Mouse (Mus musculus): ENCODE measurements around the gene Megf8. TPM values are rescaled to one million over a fixed set of nuclear protein-coding genes. Genes with fewer than 3 reads are reported as not detected.
"Not testable (repeated sequence)": the region's sequence is repeated elsewhere in the genome, so short reads cannot be mapped to it uniquely, and the experiment has no call there.

Gene Megf8
- total and polyA plus RNA-seq, 3 experiments = 21.5 to 31.7 (median 28.9) TPM

DNA sequence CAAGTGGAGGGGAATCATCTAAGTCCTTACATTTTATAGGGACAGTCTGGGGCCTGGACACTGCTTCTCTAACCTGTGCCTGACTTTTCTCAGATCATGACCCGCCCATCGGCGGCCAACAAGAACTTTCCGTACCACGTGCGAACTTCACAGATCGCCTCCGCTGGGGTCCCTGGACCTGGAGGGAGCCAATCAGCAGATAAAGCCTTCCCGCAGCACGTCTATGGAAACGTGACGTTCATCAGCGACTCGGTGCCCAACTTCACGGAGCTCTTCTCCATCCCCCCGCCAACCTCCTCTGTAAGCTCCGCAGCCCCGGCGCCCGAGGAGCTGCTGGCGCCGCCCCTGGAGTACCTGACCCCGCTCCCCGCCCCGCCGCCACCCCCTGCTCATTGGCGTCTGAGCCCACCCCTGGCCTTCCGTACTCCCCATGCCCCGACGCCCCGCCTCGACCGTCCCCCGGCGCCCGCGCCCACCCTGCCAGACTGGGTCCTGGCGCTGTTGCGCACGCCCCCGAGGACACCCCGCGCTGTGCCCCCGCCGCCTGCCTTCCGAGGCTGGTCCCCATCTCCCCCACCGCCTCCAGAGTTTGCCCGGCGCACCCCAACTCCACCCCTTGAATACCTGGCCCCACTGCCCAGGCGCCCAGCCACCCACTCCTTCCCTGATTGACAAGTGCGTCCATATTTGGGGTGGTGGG, 2.2 kb upstream of the Megf8 start:
- Histone ChIP-seq H3K4me3 (no peak overlapping the region), H3K4me1 (ENCODE audit: control insufficient read depth, insufficient read depth, low read length) (peaks cover 3% of the 10 kb centered on the region; the same call in 1 of the 2 replicates), H3K27me3 (ENCODE audit: control insufficient read depth, insufficient read depth, low read length) (peaks cover 9% of the 10 kb centered on the region), H3K27ac (no peak overlapping the region), H3K36me3 (ENCODE audit: control insufficient read depth, insufficient read depth, low read length) (no peaks in the 10 kb centered on the region), H3K9ac (ENCODE audit: low read depth, low read length) (peak overlapping the region; percentile 22; the same call in 1 of the 2 replicates), H3K79me2 (replicated peaks; ENCODE audit: control insufficient read depth, insufficient read depth, low read length) (no peaks in the 10 kb centered on the region)
- WGBS = 3% methylated on average over 47 of the region's 51 CpGs
- intact Hi-C loops (cut with DNase I) = loop anchor here (5.0 kb wide), 1 partner anchor 83 kb away; the partner anchor contains the start of gene Lipe
- no peak for DNase-seq
- TF ChIP-seq EP300 (IDR thresholded peaks at IDR 0.05; ENCODE audit: insufficient read depth, low read depth, low read length) (no peak), CTCF (IDR thresholded peaks at IDR 0.05) (no peak), POLR2A (IDR thresholded peaks at IDR 0.05; ENCODE audit: insufficient read depth, low read depth, low read length) (no peak)

DNA sequence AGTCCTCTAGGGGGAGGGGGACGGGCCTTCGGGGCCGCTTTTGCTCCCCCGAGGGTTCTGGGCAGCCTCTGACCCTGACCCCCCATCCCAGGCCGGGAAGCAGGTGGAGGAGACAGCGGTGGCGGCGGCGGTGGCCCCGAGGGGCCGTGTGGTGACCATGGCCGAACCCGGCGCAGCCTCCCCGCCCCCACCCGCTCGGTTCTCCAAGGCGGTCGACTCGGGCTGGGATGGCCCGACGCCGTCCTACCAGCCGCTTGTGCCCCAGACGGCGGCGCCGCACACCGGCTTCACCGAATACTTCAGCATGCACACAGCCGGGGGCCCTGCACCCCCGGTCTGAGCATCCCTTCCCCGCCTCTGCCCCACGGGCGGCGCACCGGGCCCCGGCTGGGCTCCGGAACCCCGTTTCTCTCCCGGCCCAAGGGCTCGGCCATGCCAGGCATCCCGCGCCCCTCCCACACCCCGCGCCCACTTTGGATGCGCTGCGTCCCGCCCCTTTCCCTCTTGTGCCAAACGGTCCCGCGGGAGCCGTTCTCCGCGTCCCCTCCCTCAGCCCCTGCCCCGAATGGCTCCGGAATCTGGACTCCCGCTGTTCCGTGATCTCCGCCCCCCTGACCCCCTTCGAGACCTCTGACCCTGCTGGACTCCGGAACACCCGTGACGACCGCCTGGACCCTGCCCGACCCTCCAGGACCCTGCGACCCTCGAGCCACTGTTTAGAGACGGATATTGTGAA, 1.5 kb upstream of the Megf8 start:
- no peaks in the 10 kb centered on the region for H3K79me2 ChIP-seq (replicated peaks; ENCODE audit: control insufficient read depth, insufficient read depth, low read length)
- H3K27me3 ChIP-seq (ENCODE audit: control insufficient read depth, insufficient read depth, low read length) = peaks cover 9% of the 10 kb centered on the region
- H3K4me1 ChIP-seq (ENCODE audit: control insufficient read depth, insufficient read depth, low read length) = peaks cover 3% of the 10 kb centered on the region; the same call in 1 of the 2 replicates
- H3K9ac ChIP-seq (ENCODE audit: low read depth, low read length) = peak overlapping the region; percentile 22
- TF ChIP-seq CTCF (IDR thresholded peaks at IDR 0.05) = no peak
- no peak for TF ChIP-seq EP300 (IDR thresholded peaks at IDR 0.05; ENCODE audit: insufficient read depth, low read depth, low read length)
- TF ChIP-seq POLR2A (IDR thresholded peaks at IDR 0.05; ENCODE audit: insufficient read depth, low read depth, low read length) = no peak
- no peaks in the 10 kb centered on the region for H3K36me3 ChIP-seq (ENCODE audit: control insufficient read depth, insufficient read depth, low read length)
- DNase-seq = peak; percentile 22 to 47
- 1% methylated on average over 66 of the region's 69 CpGs for WGBS
- no peak overlapping the region for H3K27ac ChIP-seq
- peak overlapping the region; percentile 81 for H3K4me3 ChIP-seq
- intact Hi-C loops (cut with DNase I) = loop anchor here (1.0 to 5.0 kb wide), 4 partner anchors 17 to 82 kb away; partner anchors contain the start of gene Lipe

DNA sequence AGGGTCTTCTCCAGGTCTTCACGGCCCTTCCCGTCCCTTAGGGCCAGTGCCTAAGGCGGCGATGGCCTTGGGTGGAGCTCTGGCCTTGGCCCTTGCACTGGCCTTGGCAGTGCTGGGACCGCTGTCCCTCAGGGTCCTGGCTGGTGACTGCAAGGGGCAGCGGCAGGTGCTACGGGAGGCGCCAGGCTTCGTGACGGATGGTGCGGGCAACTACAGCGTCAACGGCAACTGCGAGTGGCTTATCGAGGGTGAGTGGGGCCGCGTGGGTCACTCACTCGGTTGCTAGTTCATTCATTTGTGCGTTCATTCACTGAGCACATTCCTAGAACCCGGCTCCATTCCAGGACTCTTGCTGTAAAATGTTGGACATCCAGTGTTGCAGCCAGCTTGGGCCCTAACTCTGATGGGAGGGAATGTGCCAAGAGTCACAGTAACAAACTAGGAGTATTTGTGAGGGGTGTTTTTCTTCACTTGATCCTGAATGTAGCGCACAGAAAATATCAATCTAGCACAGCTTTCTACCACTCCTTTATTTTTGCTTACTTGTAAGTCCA, 559 bp downstream of the Megf8 start:
- H3K79me2 ChIP-seq (replicated peaks; ENCODE audit: control insufficient read depth, insufficient read depth, low read length) = no peaks in the 10 kb centered on the region
- peak overlapping the region; percentile 80 for H3K27ac ChIP-seq
- DNase-seq = peak; percentile 19 to 45
- H3K4me3 ChIP-seq = peak overlapping the region; percentile 81
- H3K9ac ChIP-seq (ENCODE audit: low read depth, low read length) = peak overlapping the region; percentile 77
- no peaks in the 10 kb centered on the region for H3K36me3 ChIP-seq (ENCODE audit: control insufficient read depth, insufficient read depth, low read length)
- WGBS = 29% methylated on average over 21 of the region's 21 CpGs
- H3K27me3 ChIP-seq (ENCODE audit: control insufficient read depth, insufficient read depth, low read length) = peaks cover 7% of the 10 kb centered on the region
- TF ChIP-seq CTCF (IDR thresholded peaks at IDR 0.05) (no peak), POLR2A (IDR thresholded peaks at IDR 0.05; ENCODE audit: insufficient read depth, low read depth, low read length) (no peak), EP300 (IDR thresholded peaks at IDR 0.05; ENCODE audit: insufficient read depth, low read depth, low read length) (no peak)
- intact Hi-C loops (cut with DNase I) = loop anchor here (5.0 kb wide), 1 partner anchor 80 kb away; the partner anchor contains the start of gene Lipe
- H3K4me1 ChIP-seq (ENCODE audit: control insufficient read depth, insufficient read depth, low read length) = peaks cover 3% of the 10 kb centered on the region; the same call in 1 of the 2 replicates

DNA sequence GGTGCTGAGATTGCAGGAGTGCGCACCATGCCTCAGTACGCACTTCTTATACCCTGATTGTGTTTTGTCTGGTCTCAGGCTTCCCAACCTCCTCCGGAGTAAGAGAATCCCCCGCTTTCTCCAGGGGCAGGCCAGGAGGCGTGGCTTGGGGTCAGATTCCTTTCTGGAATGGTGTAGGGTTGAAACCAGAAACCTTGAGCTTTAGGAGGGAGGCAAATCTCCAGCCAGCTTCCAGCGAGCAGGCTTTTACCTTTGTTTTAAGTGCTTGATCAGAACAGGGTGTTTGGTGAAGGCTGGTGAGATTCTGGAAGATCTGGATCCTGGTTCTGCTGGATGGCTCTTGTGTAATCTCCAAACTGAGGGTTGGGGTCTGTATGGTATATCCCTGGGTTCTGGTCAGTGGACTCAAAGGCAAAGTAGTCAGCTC, 5.1 kb downstream of the Megf8 start:
- H3K4me3 ChIP-seq = no peak overlapping the region
- H3K36me3 ChIP-seq (ENCODE audit: control insufficient read depth, insufficient read depth, low read length) = no peaks in the 10 kb centered on the region
- no peak for TF ChIP-seq POLR2A (IDR thresholded peaks at IDR 0.05; ENCODE audit: insufficient read depth, low read depth, low read length)
- no peak for TF ChIP-seq EP300 (IDR thresholded peaks at IDR 0.05; ENCODE audit: insufficient read depth, low read depth, low read length)
- no peak for TF ChIP-seq CTCF (IDR thresholded peaks at IDR 0.05)

DNA sequence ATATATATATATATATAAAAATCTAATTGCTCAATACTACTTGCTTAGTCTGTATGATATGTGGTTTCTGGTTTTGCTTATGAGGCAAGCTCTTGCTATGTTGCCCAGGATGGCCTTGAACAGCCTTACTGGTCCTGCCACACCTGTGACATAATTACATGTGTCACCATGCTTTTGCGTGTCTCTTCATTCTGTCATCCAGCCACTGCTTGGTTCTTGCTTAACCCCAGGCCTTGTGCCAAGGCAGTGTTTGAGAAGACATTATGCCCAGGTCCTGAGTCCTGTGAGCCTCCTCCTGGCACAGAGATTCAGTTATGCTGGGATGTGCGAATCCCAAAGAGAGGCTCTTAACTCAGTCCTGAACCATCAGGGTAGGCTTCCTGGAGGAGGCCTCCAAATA, 6.3 kb downstream of the Megf8 start:
- H3K4me3 ChIP-seq = no peak overlapping the region
- TF ChIP-seq EP300 (IDR thresholded peaks at IDR 0.05; ENCODE audit: insufficient read depth, low read depth, low read length) (no peak), CTCF (IDR thresholded peaks at IDR 0.05) (no peak), POLR2A (IDR thresholded peaks at IDR 0.05; ENCODE audit: insufficient read depth, low read depth, low read length) (no peak)
- WGBS = 81% methylated on average over 2 of the region's 2 CpGs
- H3K27ac ChIP-seq = no peak overlapping the region
- H3K27me3 ChIP-seq (ENCODE audit: control insufficient read depth, insufficient read depth, low read length) = no peaks in the 10 kb centered on the region
- no peak for DNase-seq
- H3K4me1 ChIP-seq (ENCODE audit: control insufficient read depth, insufficient read depth, low read length) = no peaks in the 10 kb centered on the region; the same call in 1 of the 2 replicates
- H3K9ac ChIP-seq (ENCODE audit: low read depth, low read length) = no peak overlapping the region
- H3K36me3 ChIP-seq (ENCODE audit: control insufficient read depth, insufficient read depth, low read length) = no peaks in the 10 kb centered on the region
- intact Hi-C loops (cut with DNase I) = no loop called here
- no peaks in the 10 kb centered on the region; the same call in 1 of the 2 replicates for H3K79me2 ChIP-seq (replicated peaks; ENCODE audit: control insufficient read depth, insufficient read depth, low read length)

More for the DNA sequence above, 5.1 kb downstream of the Megf8 start:
- no peak for DNase-seq
- intact Hi-C loops (cut with DNase I) = no loop called here
- Histone ChIP-seq H3K79me2 (replicated peaks; ENCODE audit: control insufficient read depth, insufficient read depth, low read length) (no peaks in the 10 kb centered on the region; the same call in 1 of the 2 replicates), H3K4me1 (ENCODE audit: control insufficient read depth, insufficient read depth, low read length) (peaks cover 3% of the 10 kb centered on the region), H3K9ac (ENCODE audit: low read depth, low read length) (no peak overlapping the region), H3K27me3 (ENCODE audit: control insufficient read depth, insufficient read depth, low read length) (no peaks in the 10 kb centered on the region), H3K27ac (no peak overlapping the region)
- 25% methylated on average over 6 of the region's 6 CpGs for WGBS

DNA sequence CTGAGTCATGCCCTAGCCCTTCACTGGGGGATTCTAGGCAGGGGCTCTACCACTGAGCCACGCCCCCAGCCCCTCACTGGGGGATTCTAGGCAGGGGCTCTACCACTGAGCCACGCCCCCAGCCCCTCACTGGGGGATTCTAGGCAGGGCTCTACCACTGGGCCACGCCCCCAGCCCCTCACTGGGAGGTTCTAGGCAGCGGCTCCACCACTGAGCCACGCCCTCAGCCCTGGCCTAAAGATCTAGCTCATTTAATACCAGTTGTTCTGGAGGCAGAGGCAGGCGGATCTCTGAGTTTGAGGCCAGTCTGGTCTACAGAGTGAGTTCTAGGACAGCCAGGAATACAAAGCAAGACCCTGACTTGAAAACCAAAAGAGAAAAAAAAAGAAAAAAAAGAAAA, 8.5 kb downstream of the Megf8 start:
- intact Hi-C loops (cut with DNase I); H3K9ac ChIP-seq (ENCODE audit: low read depth, low read length); DNase-seq; H3K27me3 ChIP-seq (ENCODE audit: control insufficient read depth, insufficient read depth, low read length); H3K27ac ChIP-seq; H3K4me1 ChIP-seq (ENCODE audit: control insufficient read depth, insufficient read depth, low read length); H3K4me3 ChIP-seq; H3K79me2 ChIP-seq (replicated peaks; ENCODE audit: control insufficient read depth, insufficient read depth, low read length); H3K36me3 ChIP-seq (ENCODE audit: control insufficient read depth, insufficient read depth, low read length): not testable (repeated sequence)
- 93% methylated on average over 6 of the region's 6 CpGs for WGBS

All from heart, adult 2 months (tissue).